Mouse (Mus musculus): ENCODE measurements around the gene Helz. TPM values are rescaled to one million over a fixed set of nuclear protein-coding genes. Genes with fewer than 3 reads are reported as not detected.

Helz gene
- polyA plus RNA-seq, 1 experiment from 2014 or later, result 19.1 TPM

DNA sequence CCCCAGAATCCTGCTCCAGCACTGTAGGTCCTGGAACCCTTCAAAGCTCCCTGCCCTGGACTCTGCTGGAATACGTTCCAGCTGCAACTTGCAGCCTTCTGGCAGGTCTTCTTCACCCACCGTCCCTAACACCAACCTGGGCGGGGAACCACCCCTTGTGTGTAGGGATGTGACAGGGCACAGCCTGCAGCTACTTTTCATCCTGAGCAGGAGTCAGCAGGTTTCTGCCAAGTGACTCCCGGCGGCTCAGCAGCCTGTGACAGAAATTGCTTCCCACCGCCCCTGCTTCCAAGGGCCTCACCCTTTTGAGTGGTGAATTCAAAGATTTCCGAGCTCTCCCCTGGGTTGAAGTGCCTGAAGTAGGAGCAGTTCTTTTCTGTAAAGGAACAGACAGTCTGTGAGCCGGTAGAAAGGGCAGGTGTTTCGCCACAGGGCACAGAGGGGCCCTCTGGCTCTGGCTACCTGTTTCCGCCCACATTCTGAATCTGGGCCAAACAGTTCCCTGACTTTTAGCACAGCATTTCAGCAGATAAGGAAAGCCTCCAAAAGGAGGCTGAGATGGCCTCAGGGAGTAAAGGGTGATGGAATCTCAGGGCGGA lies 157.8 kb downstream of the Helz start:
- no peak for ATAC-seq (ENCODE audit: insufficient number of reproducible peaks, insufficient read depth, low FRiP score, low TSS enrichment, low read depth)
- no peak overlapping the region for H3K9ac ChIP-seq (replicated peaks)
- no peaks in the 10 kb centered on the region for H3K36me3 ChIP-seq
- no peak overlapping the region for H3K27ac ChIP-seq
- no peak overlapping the region for H3K4me3 ChIP-seq (replicated peaks)
- no peaks in the 10 kb centered on the region; the same call in 1 of the 2 replicates for H3K27me3 ChIP-seq
- no peak overlapping the region for H3K4me2 ChIP-seq
- no peaks in the 10 kb centered on the region for H3K9me3 ChIP-seq
- 67% methylated on average over 11 of the region's 11 CpGs for WGBS
- peaks cover 20% of the 10 kb centered on the region for H3K4me1 ChIP-seq (replicated peaks)

DNA sequence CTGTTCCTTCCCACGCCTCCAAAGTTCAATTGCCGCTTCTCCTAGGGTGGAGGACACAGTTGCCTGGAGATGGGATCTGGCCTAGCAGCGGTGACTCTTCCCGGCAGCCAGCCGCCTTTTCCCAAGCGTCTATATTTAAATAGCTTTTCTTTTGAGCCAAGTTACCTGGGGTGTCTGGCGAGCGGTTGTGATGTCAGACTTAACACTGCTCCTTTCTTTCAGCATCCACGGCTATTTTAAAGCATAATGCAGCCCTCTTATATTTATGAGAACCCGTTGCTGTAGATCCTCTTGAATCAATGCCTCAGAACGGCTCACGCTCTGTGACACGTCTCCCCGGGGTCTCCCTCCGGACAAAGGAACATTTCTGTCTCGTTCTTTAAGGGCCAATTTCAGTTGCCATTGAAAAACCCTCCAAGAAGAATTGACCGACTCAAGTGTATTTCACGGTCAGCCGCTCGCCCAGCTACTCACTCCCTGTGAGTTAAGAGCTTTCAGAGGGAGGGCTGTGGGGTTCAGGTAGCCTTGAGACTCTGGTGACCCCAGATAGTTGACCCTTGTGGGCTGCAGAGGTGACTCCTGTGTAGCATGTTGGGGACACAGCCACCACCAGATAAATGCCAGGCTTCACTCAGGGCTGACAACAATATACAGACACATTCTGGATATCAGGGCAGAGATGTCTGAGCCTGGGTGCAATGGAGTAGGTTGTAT lies 160.3 kb downstream of the Helz start:
- no peak overlapping the region for H3K27ac ChIP-seq
- WGBS, result 74% methylated on average over 20 of the region's 20 CpGs
- ATAC-seq (ENCODE audit: insufficient number of reproducible peaks, insufficient read depth, low FRiP score, low TSS enrichment, low read depth), result no peak

DNA sequence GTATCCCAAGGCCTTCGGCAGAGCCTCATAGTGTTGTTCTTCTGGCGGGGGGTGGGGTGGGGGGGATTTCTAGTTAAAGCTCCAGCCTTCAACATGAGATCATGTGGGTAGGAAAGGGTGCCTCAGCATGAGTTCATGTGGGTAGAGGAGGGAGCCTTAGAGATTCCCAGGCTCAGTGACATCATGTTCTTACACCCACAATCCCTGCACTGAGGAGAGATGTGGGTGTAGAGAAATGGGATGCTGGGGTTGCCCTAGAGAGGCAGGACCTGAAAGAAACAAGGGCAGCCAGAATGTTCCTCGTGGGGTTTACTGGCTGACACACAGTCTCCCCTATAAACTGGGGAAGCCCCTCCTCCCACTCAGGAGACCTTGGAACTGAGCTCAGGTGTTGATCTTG lies 162.6 kb downstream of the Helz start:
- H3K9me3 ChIP-seq, result no peaks in the 10 kb centered on the region
- H3K4me3 ChIP-seq (replicated peaks), result no peak overlapping the region
- no peak overlapping the region for H3K4me2 ChIP-seq
- H3K9ac ChIP-seq (replicated peaks), result no peak overlapping the region
- H3K36me3 ChIP-seq, result no peaks in the 10 kb centered on the region
- no peak for ATAC-seq (ENCODE audit: insufficient number of reproducible peaks, insufficient read depth, low FRiP score, low TSS enrichment, low read depth)
- no peaks in the 10 kb centered on the region for H3K27me3 ChIP-seq
- H3K4me1 ChIP-seq (replicated peaks), result peaks cover 13% of the 10 kb centered on the region
- WGBS, result 60% methylated on average over 3 of the region's 3 CpGs
- H3K27ac ChIP-seq, result no peak overlapping the region

More for the DNA sequence above, 160.3 kb downstream of the Helz start:
- Histone ChIP-seq H3K27me3 (no peaks in the 10 kb centered on the region; the same call in 1 of the 2 replicates), H3K9ac (replicated peaks) (no peak overlapping the region), H3K4me2 (no peak overlapping the region), H3K4me1 (replicated peaks) (peaks cover 19% of the 10 kb centered on the region), H3K9me3 (no peaks in the 10 kb centered on the region), H3K4me3 (replicated peaks) (no peak overlapping the region), H3K36me3 (no peaks in the 10 kb centered on the region)

DNA sequence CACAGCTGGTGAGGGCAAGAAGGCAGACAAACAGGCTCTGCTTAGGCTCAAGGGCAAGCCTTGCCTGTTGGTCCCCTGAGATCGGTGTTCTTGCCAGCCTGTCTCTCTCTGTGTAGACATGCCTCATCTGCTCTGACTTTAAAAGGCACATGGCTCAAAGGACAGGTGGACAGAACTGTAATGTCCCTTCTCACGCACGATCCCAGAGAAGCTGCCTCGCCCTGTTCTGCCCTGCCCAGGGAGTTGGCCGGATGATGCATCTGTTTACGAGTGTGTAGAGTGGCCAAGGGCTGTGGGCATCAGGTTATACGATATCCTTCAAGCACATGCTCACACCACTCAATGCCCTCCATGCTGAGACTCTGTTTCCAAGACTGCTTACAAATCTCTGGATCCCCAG lies 166.6 kb downstream of the Helz start:
- Histone ChIP-seq H3K9ac (replicated peaks) (no peak overlapping the region), H3K9me3 (peaks cover 6% of the 10 kb centered on the region; the same call in 1 of the 2 replicates), H3K27ac (no peak overlapping the region), H3K27me3 (no peaks in the 10 kb centered on the region), H3K4me3 (replicated peaks) (no peak overlapping the region), H3K4me1 (replicated peaks) (peaks cover 10% of the 10 kb centered on the region), H3K4me2 (no peak overlapping the region), H3K36me3 (no peaks in the 10 kb centered on the region)
- no peak for ATAC-seq (ENCODE audit: insufficient number of reproducible peaks, insufficient read depth, low FRiP score, low TSS enrichment, low read depth)
- 81% methylated on average over 7 of the region's 7 CpGs for WGBS

DNA sequence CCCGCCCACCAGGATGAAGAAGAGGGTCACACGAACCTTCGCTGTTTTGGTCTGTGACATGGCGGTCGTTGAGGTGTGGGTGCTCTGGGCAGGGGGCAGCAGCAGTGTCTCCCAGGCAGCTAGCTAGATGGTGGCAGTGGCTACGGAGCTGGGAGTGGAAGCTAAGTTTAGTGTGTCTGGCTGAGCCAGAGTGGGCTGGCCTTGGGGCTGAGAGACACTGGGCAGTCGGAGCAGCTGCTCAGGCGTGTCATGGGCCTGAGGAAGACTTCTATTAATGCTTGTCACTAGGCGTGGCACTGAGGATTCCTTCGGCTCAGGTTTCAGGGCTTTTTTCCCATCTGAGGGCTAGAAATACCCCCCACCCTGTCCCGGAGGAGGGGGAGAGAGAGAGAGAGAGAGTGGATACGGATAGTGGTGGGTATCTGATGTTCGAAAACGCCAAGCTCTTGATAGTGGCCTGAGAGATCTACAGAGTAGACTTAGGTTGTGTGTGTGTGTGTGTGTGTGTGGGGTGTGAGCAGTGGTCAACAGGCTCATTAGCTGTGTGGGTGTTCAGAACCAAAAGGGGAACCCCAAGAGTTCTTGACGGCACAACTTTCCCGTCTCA lies 168.7 kb downstream of the Helz start, which contains the start of gene Cacng1:
Cacng1 (minus strand) TSS at position 191 of the 607 bp plus-strand sequence.
- WGBS, result 79% methylated on average over 16 of the region's 16 CpGs
- Histone ChIP-seq H3K9ac (replicated peaks) (no peak within 1 kb of the TSS), H3K27ac (no peak within 1 kb of the TSS), H3K9me3 (peaks cover 6% of the 10 kb centered on the region; the same call in 1 of the 2 replicates), H3K27me3 (no peaks in the 10 kb centered on the region), H3K36me3 (no peaks in the 10 kb centered on the region), H3K4me1 (replicated peaks) (no peaks in the 10 kb centered on the region; the same call in 1 of the 2 replicates), H3K4me2 (no peak within 1 kb of the TSS), H3K4me3 (replicated peaks) (no peak within 1 kb of the TSS)
- ATAC-seq (ENCODE audit: insufficient number of reproducible peaks, insufficient read depth, low FRiP score, low TSS enrichment, low read depth), result no peak

DNA sequence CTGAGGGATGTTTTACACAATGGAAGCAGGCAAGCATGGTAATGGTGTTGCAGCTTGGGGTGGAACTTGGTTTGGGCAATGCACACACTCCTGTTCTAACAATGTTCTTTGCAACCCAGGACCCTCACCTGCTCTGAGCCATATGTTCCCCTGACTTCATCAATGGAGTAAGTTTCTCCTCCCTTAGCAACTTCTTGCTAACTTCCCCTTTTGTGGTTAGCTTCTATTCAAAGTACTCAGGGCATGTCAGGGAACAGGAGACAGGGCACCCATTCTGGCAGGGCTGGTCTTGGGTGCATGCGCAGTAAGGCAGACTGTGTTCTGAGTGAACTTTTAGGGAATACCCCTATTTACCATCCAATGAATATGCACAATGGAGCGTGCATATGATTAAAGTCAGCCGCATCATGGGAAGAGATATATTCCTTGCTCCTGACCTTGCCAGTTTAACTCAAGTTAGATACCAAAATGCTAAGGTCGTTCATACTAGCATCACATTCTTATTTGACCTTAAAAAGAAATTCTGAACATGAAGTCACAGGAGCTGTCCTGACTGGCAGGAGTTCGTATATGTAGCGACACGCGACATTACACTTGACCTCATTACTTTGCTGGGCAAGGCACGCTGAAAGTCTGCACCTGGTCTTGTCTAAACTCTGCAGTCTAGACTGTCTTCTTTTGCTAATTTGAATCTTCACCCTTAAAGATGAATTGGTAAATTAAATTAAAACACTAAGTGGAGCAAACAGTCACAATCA lies 172.7 kb downstream of the Helz start:
- no peak for ATAC-seq (ENCODE audit: insufficient number of reproducible peaks, insufficient read depth, low FRiP score, low TSS enrichment, low read depth)
- no peak overlapping the region for H3K9ac ChIP-seq (replicated peaks)
- WGBS, result 88% methylated on average over 9 of the region's 9 CpGs

DNA sequence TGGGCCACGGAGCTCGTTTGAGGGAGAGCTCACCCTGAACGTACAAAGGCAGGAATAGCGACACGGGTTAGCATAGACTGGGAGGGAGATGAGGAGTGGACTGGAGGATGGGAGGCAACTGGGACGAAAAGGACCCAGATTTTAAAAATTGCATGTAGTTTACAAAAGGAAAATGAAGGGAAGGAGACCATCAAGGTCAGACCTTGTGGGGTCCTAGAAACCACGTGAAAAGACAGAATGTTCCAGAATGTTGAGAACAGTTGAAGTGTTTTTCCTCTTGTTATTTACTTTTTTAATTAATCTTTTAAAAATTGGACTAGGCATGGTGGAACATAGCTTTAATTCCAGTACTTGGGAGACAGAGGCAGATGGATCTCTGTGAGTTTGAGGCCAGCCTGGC lies 173.3 kb downstream of the Helz start:
- no peak overlapping the region for H3K4me3 ChIP-seq (replicated peaks)
- no peaks in the 10 kb centered on the region for H3K4me1 ChIP-seq (replicated peaks)
- no peaks in the 10 kb centered on the region for H3K27me3 ChIP-seq
- no peak overlapping the region for H3K4me2 ChIP-seq
- H3K36me3 ChIP-seq, result no peaks in the 10 kb centered on the region
- WGBS, result 85% methylated on average over 7 of the region's 7 CpGs
- H3K9ac ChIP-seq (replicated peaks), result no peak overlapping the region
- ATAC-seq (ENCODE audit: insufficient number of reproducible peaks, insufficient read depth, low FRiP score, low TSS enrichment, low read depth), result no peak
- H3K27ac ChIP-seq, result no peak overlapping the region
- peaks cover 6% of the 10 kb centered on the region; the same call in 1 of the 2 replicates for H3K9me3 ChIP-seq

More for the DNA sequence above, 172.7 kb downstream of the Helz start:
- Histone ChIP-seq H3K36me3 (no peaks in the 10 kb centered on the region), H3K9me3 (peaks cover 6% of the 10 kb centered on the region; the same call in 1 of the 2 replicates), H3K4me1 (replicated peaks) (no peaks in the 10 kb centered on the region), H3K4me2 (no peak overlapping the region), H3K27me3 (no peaks in the 10 kb centered on the region), H3K4me3 (replicated peaks) (no peak overlapping the region), H3K27ac (no peak overlapping the region)

DNA sequence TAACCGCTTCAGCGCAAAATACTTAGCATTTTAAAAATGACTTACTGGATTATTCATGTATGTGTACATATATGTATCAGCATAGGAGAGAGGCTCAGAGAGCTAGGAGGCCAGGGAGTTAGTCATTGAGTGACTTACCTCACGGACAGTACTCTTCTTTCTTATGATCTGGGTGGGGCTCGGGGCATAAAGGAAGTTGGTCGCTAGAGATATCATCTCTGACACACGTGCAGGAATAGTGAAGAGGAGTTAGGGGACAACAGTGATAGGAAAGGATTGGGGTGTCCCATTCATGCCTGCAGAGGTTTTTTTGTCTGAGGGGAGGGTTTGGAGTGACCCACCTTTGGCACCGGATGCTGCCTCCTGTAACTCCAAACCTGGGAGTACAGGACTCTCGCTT lies 176.9 kb downstream of the Helz start:
- Histone ChIP-seq H3K36me3 (no peaks in the 10 kb centered on the region), H3K9ac (replicated peaks) (no peak overlapping the region), H3K4me1 (replicated peaks) (no peaks in the 10 kb centered on the region), H3K4me3 (replicated peaks) (no peak overlapping the region), H3K4me2 (no peak overlapping the region), H3K9me3 (no peaks in the 10 kb centered on the region), H3K27ac (no peak overlapping the region), H3K27me3 (no peaks in the 10 kb centered on the region)
- no peak for ATAC-seq (ENCODE audit: insufficient number of reproducible peaks, insufficient read depth, low FRiP score, low TSS enrichment, low read depth)
- 89% methylated on average over 8 of the region's 8 CpGs for WGBS

DNA sequence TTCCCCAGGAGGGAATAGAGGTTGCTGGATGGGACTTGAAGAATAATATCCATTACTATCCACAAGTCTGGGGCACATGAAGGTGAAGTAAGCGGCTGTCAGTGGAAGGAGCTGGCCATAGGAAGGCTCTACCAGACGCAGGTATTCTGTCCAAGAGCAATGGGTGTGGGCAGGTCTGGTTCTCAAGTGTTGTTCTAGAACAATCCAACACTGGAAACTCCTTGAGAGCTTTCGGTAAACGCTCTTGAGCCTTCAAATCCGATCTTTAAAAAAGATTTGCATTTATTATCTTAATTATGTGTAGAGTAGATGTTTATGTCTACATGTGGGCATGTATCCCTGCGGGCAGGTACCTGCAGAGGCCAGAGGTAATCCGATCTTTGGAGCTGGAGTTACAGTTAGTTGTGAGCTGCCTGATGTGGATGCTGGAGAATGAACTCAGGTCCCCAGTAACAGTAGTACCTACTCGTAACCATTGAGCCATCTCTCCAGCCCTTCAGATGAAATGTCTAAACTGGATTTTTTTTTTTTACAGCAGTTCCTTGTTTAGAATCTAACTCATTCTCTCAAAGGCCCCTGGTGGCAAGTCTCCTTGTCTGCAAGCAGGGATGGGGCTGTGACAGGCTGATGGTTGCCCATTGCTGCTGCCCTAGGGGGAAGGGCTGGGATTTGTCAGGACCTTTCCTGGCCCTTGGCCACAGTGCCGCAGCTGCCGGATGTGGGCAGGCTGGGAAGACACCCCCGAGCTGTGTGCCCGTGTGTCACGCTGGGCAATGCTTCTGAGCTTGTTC lies 180.5 kb downstream of the Helz start:
- H3K4me3 ChIP-seq (replicated peaks), result no peak overlapping the region
- no peak overlapping the region for H3K9ac ChIP-seq (replicated peaks)
- H3K9me3 ChIP-seq, result no peaks in the 10 kb centered on the region
- no peaks in the 10 kb centered on the region for H3K36me3 ChIP-seq
- no peak for ATAC-seq (ENCODE audit: insufficient number of reproducible peaks, insufficient read depth, low FRiP score, low TSS enrichment, low read depth)
- no peaks in the 10 kb centered on the region for H3K27me3 ChIP-seq
- H3K4me2 ChIP-seq, result no peak overlapping the region
- 77% methylated on average over 13 of the region's 13 CpGs for WGBS
- H3K27ac ChIP-seq, result no peak overlapping the region
- H3K4me1 ChIP-seq (replicated peaks), result no peaks in the 10 kb centered on the region

DNA sequence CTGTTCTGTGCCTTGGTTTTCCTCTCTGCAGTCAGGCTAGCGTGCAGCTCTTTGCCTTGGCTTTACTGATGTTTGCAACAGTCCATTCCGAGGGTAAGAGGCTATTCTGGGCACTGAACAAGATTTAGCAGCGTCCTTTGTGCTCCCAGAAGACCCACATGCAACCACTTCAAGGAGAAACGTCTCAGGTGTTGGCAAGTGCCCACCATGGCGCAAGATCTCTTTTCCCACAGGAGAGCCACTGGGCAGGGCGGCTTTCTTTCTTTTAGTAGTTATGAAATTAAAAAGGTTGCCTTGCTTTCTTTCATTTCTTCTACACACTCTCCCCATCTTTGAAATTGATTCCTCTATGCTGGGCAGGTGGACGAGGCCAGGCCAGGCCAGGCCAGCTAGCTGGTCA lies 181.4 kb downstream of the Helz start:
- H3K27me3 ChIP-seq, result no peaks in the 10 kb centered on the region
- H3K4me1 ChIP-seq (replicated peaks), result no peaks in the 10 kb centered on the region
- ATAC-seq (ENCODE audit: insufficient number of reproducible peaks, insufficient read depth, low FRiP score, low TSS enrichment, low read depth), result no peak
- H3K36me3 ChIP-seq, result peaks cover 4% of the 10 kb centered on the region; the same call in 1 of the 2 replicates
- H3K9ac ChIP-seq (replicated peaks), result no peak overlapping the region
- H3K27ac ChIP-seq, result no peak overlapping the region
- no peaks in the 10 kb centered on the region for H3K9me3 ChIP-seq
- no peak overlapping the region for H3K4me3 ChIP-seq (replicated peaks)
- 84% methylated on average over 7 of the region's 7 CpGs for WGBS
- no peak overlapping the region for H3K4me2 ChIP-seq

Data from limb, embryonic 12.5 days (tissue).